Mouse (Mus musculus) kidney, adult 2 months (tissue): ENCODE results near the gene Ptgis.

Source experiments
- CTCF ChIP-seq: fragments of 200-500 bp; conservative IDR thresholded peaks from 2 replicates; pipeline ENCODE4 v1.5.1; 2011; ENCODE audit warnings: low read depth, mild to moderate bottlenecking, control low read depth, low read length, moderate library complexity, mixed read lengths; ENCODE audit not compliant: insufficient read depth, insufficient read length
- POLR2A ChIP-seq: fragments of 200-500 bp; IDR thresholded peaks from one replicate; pipeline ENCODE4 v1.6.1; 2011; ENCODE audit warnings: low read depth, low read length, control low read depth

DNA sequence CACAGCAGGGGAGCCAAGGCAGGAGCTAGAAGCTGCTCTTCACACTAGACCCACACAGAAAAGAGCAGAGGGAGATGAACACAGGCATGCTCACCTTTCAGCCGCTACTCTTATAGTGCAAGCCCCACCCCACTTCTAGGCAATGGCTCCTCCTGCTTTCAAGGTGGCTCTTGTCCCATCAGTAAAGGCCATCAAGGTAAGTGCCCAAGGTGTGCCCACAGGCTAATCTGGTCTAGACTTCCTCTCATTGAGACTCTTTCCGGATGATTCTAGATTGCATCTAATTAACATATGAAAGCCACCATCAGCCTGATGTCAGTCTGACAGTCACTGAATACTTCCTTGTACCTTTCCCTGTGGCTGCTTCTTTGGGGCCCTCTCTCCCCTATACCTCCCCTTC lies 7.4 kb upstream of the Ptgis start:
- TF ChIP-seq CTCF: no peak
- no peak for TF ChIP-seq POLR2A
